Mouse (Mus musculus): Measurements from ENCODE around the gene Olfr643.
"Not testable (repeated sequence)": the region's sequence is repeated elsewhere in the genome, so short reads cannot be mapped to it uniquely, and the experiment has no call there.

The Olfr643 gene

GRCm38 (mm10) chr7:104025473-104025872 lies 111.7 kb downstream of the Olfr643 start, which contains the start of gene Olfr640:
Olfr640 (minus strand) TSS chr7:104025573.
- ChIA-PET POLR2A (no interaction called here), CTCF (no interaction called here)

- CTCF ChIA-PET = no interaction called here
- POLR2A ChIA-PET = interaction anchor here in 1 of 4 experiments (0.7 kb wide), 1 partner anchor 67 kb away, joined by 3 read pairs; no protein-coding TSS in a partner anchor
Measured at GRCm38 (mm10) chr7:104021651-104022050, 115.6 kb downstream of the Olfr643 start.

GRCm38 (mm10) chr7:104018953-104019352 lies 118.3 kb downstream of the Olfr643 start:
- CTCF ChIA-PET = no interaction called here

GRCm38 (mm10) chr7:104017203-104017602 lies 120.0 kb downstream of the Olfr643 start, which contains the start of gene Olfr639:
Olfr639 (minus strand) TSS chr7:104017303.
- POLR2A ChIA-PET = no interaction called here
- CTCF ChIA-PET = no interaction called here

More at GRCm38 (mm10) chr7:104018953-104019352, 118.3 kb downstream of the Olfr643 start:
- POLR2A ChIA-PET = no interaction called here

GRCm38 (mm10) chr7:103999124-103999523 lies 138.1 kb downstream of the Olfr643 start:
- ChIA-PET CTCF (no interaction called here), POLR2A (no interaction called here)

- ChIA-PET POLR2A (no interaction called here), CTCF (no interaction called here)
Measured at GRCm38 (mm10) chr7:103998446-103998845, 138.8 kb downstream of the Olfr643 start, which contains the start of gene Olfr638. Olfr638 (plus strand) TSS chr7:103998746.

- POLR2A ChIA-PET = no interaction called here
- CTCF ChIA-PET = no interaction called here
Measured at GRCm38 (mm10) chr7:103971782-103972181, 165.4 kb downstream of the Olfr643 start.

GRCm38 (mm10) chr7:103970852-103971251 lies 166.4 kb downstream of the Olfr643 start, which contains the start of gene Olfr635:
Olfr635 (plus strand) TSS chr7:103971152.
- POLR2A ChIA-PET = no interaction called here
- CTCF ChIA-PET = no interaction called here

- POLR2A ChIA-PET, CTCF ChIA-PET: not testable (repeated sequence)
Measured at GRCm38 (mm10) chr7:103966873-103967272, 170.3 kb downstream of the Olfr643 start.
